Mouse (Mus musculus): ENCODE measurements around the gene B3galt1.

Gene B3galt1

GRCm38 (mm10) chr2:67751585-67751984 lies 185.9 kb downstream of the B3galt1 start:
- no peak for DNase-seq

- no peak for DNase-seq
These were observed 190.8 kb downstream of the B3galt1 start for GRCm38 (mm10) chr2:67756507-67756906.

- no peak for DNase-seq
These were observed 221.9 kb downstream of the B3galt1 start for GRCm38 (mm10) chr2:67787536-67787935.

GRCm38 (mm10) chr2:67797561-67797960 lies 231.9 kb downstream of the B3galt1 start:
- no peak for DNase-seq

- no peak for DNase-seq
These were observed 234.3 kb downstream of the B3galt1 start for GRCm38 (mm10) chr2:67799981-67800380.

- no peak for DNase-seq
These were observed 250.5 kb downstream of the B3galt1 start for GRCm38 (mm10) chr2:67816149-67816548.

GRCm38 (mm10) chr2:67818014-67818413 lies 252.3 kb downstream of the B3galt1 start:
- DNase-seq, result no peak

- no peak for DNase-seq
These were observed 256.7 kb downstream of the B3galt1 start for GRCm38 (mm10) chr2:67822360-67822759.

GRCm38 (mm10) chr2:67827697-67828096 lies 262.0 kb downstream of the B3galt1 start:
- no peak for DNase-seq

GRCm38 (mm10) chr2:67829055-67829915 lies 263.6 kb downstream of the B3galt1 start:
- no peak for DNase-seq

- DNase-seq, result no peak
These were observed 282.1 kb downstream of the B3galt1 start for GRCm38 (mm10) chr2:67847806-67848205.

GRCm38 (mm10) chr2:67850725-67851124 lies 285.1 kb downstream of the B3galt1 start:
- no peak for DNase-seq

- no peak for DNase-seq
These were observed 292.7 kb downstream of the B3galt1 start for GRCm38 (mm10) chr2:67858340-67858739.

GRCm38 (mm10) chr2:67859004-67859403 lies 293.3 kb downstream of the B3galt1 start:
- DNase-seq, result no peak

- DNase-seq, result no peak
These were observed 307.7 kb downstream of the B3galt1 start for GRCm38 (mm10) chr2:67873368-67873767.

- DNase-seq, result no peak
These were observed 314.2 kb downstream of the B3galt1 start for GRCm38 (mm10) chr2:67879836-67880235.

- no peak for DNase-seq
These were observed 316.1 kb downstream of the B3galt1 start for GRCm38 (mm10) chr2:67881713-67882281.

- DNase-seq, result no peak
These were observed 332.5 kb downstream of the B3galt1 start for GRCm38 (mm10) chr2:67897956-67898689.

- no peak for DNase-seq
These were observed 335.9 kb downstream of the B3galt1 start for GRCm38 (mm10) chr2:67901574-67901973.

- DNase-seq, result no peak
These were observed 337.1 kb downstream of the B3galt1 start for GRCm38 (mm10) chr2:67902651-67903292.

- DNase-seq, result no peak
These were observed 338.1 kb downstream of the B3galt1 start for GRCm38 (mm10) chr2:67903769-67904168.

- DNase-seq, result no peak
These were observed 366.3 kb downstream of the B3galt1 start for GRCm38 (mm10) chr2:67931994-67932393.

GRCm38 (mm10) chr2:67948408-67948807 lies 382.7 kb downstream of the B3galt1 start:
- no peak for DNase-seq

Measured in thymus, postnatal 36 days (tissue).